Mouse (Mus musculus): ENCODE measurements around the gene Abcg4. TPM values are rescaled to one million over a fixed set of nuclear protein-coding genes. Genes with fewer than 3 reads are reported as not detected.

The Abcg4 gene
- polyA plus RNA-seq, 2 experiments = 10.6 to 35.6 TPM

DNA sequence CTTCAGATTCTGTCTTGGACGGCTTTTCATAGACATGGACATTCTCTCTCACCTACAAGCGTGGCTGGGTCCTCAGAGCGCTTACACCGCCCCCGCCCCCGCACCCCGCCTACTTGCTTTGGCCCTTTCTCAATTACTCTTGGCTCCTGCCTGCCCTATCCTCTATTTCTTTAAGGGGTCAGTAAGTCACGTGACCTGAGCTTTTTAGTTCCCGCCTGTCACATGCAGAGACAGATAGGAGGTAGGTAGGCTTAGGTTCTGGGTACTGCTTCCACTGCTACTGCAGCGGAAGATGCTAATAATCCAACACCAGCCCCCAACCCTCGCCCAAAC, 510 bp upstream of the Abcg4 start:
- TF ChIP-seq CTCF (IDR thresholded peaks at IDR 0.05; ENCODE audit: low read depth) = no peak
- TF ChIP-seq EP300 (IDR thresholded peaks at IDR 0.05; ENCODE audit: low read depth) = no peak
- peak overlapping the region; percentile 96 for H3K27ac ChIP-seq
- peak in 2 of 3 experiments; percentile 52 to 56 for DNase-seq (ENCODE audit: low read depth in 3 of 3, low spot score in 3 of 3)
- no peaks in the 10 kb centered on the region for H3K27me3 ChIP-seq (ENCODE audit: control insufficient read depth, insufficient read depth, low read length)
- WGBS (ENCODE audit: insufficient replicate concordance) = 4% methylated on average over 11 of the region's 11 CpGs
- H3K4me3 ChIP-seq (ENCODE audit: insufficient read depth in 1 of 2, low read depth in 2 of 2, low read length in 2 of 2) = peak overlapping the region; percentile 78 to 85
- ATAC-seq (ENCODE audit: insufficient read depth) = peak; percentile 53
- peak overlapping the region; percentile 94 for H3K9ac ChIP-seq (replicated peaks)
- H3K9me3 ChIP-seq (ENCODE audit: control insufficient read depth, low read length) = no peaks in the 10 kb centered on the region
- peak overlapping the region; percentile 88 for H3K4me2 ChIP-seq (ENCODE audit: low read depth)
- H3K4me1 ChIP-seq (replicated peaks; ENCODE audit: control insufficient read depth in 2 of 2, insufficient read depth in 2 of 2, low read length in 1 of 2) = peaks cover 16 to 26% of the 10 kb centered on the region in 2 experiments
- H3K36me3 ChIP-seq (replicated peaks; ENCODE audit: control insufficient read depth, insufficient read depth, low read depth) = peaks cover 38% of the 10 kb centered on the region

DNA sequence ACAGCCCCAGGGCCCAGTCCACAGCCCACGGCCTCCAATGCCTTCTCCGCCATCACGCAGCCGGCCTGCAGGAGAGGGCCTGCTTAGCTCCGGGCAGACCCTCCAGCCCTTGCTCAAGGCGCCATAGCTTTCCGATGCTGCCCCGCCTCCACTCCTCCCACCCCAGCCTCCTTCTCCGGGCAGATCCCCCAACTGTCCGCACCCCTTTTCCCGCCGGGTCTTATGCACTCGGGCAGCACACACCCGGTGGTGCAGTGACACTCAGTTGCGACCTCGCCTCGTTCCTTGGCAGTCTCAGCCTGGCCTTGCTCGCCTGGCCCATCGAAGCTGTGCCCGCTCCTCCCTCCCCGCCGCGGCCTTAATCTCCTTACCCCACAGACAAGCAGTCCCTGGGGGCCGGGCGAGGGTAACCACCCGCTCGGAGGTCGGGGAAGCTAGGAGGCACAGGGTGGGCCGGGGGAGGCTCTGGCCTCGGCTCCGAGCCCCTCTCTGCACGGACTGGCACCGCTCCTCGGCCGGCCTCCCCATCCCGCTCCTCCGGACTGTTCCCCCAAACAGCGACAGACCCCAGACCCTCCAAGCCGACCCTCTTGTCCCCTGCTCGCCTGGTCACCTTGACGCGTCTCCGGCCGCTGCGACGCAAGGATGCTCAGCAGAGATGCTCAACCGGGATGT, 877 bp downstream of the Abcg4 start:
- ATAC-seq (ENCODE audit: insufficient read depth) (peak; percentile 27), DNase-seq (ENCODE audit: low read depth in 3 of 3, low spot score in 3 of 3) (peak in 2 of 3 experiments; percentile 32 to 33)
- Histone ChIP-seq H3K4me1 (replicated peaks; ENCODE audit: control insufficient read depth in 2 of 2, insufficient read depth in 2 of 2, low read length in 1 of 2) (peaks cover 16 to 26% of the 10 kb centered on the region in 2 experiments), H3K27me3 (ENCODE audit: control insufficient read depth, insufficient read depth, low read length) (no peaks in the 10 kb centered on the region), H3K4me3 (ENCODE audit: insufficient read depth in 1 of 2, low read depth in 2 of 2, low read length in 2 of 2) (peak overlapping the region; percentile 78 to 85), H3K4me2 (ENCODE audit: low read depth) (peak overlapping the region; percentile 88), H3K36me3 (replicated peaks; ENCODE audit: control insufficient read depth, insufficient read depth, low read depth) (peaks cover 39% of the 10 kb centered on the region), H3K9ac (replicated peaks) (peak overlapping the region; percentile 94), H3K27ac (peak overlapping the region; percentile 96), H3K9me3 (ENCODE audit: control insufficient read depth, low read length) (no peaks in the 10 kb centered on the region)
- WGBS (ENCODE audit: insufficient replicate concordance) = 2% methylated on average over 45 of the region's 47 CpGs
- no peak for TF ChIP-seq EP300 (IDR thresholded peaks at IDR 0.05; ENCODE audit: low read depth)
- no peak for TF ChIP-seq CTCF (IDR thresholded peaks at IDR 0.05; ENCODE audit: low read depth)

GRCm38 (mm10) chr9:44287003-44287400, 1.4 kb downstream of the Abcg4 start:
- H3K4me1 ChIP-seq (replicated peaks; ENCODE audit: control insufficient read depth in 2 of 2, insufficient read depth in 2 of 2, low read length in 1 of 2) = peaks cover 16 to 26% of the 10 kb centered on the region in 2 experiments
- no peaks in the 10 kb centered on the region for H3K9me3 ChIP-seq (ENCODE audit: control insufficient read depth, low read length)
- DNase-seq (ENCODE audit: low read depth in 3 of 3, low spot score in 3 of 3) = peak in 1 of 3 experiments; percentile 31
- peak overlapping the region; percentile 94 for H3K9ac ChIP-seq (replicated peaks)
- H3K27ac ChIP-seq = peak overlapping the region; percentile 96
- TF ChIP-seq CTCF (IDR thresholded peaks at IDR 0.05; ENCODE audit: low read depth) = no peak
- no peak for TF ChIP-seq EP300 (IDR thresholded peaks at IDR 0.05; ENCODE audit: low read depth)
- H3K27me3 ChIP-seq (ENCODE audit: control insufficient read depth, insufficient read depth, low read length) = no peaks in the 10 kb centered on the region
- peak overlapping the region; percentile 88 for H3K4me2 ChIP-seq (ENCODE audit: low read depth)
- peak overlapping the region; percentile 78 to 85 for H3K4me3 ChIP-seq (ENCODE audit: insufficient read depth in 1 of 2, low read depth in 2 of 2, low read length in 2 of 2)
- peaks cover 38% of the 10 kb centered on the region for H3K36me3 ChIP-seq (replicated peaks; ENCODE audit: control insufficient read depth, insufficient read depth, low read depth)
- 7% methylated on average over 11 of the region's 11 CpGs for WGBS (ENCODE audit: insufficient replicate concordance)
- peak; percentile 10; the same call in 1 of the 2 replicates for ATAC-seq (ENCODE audit: insufficient read depth)

DNA sequence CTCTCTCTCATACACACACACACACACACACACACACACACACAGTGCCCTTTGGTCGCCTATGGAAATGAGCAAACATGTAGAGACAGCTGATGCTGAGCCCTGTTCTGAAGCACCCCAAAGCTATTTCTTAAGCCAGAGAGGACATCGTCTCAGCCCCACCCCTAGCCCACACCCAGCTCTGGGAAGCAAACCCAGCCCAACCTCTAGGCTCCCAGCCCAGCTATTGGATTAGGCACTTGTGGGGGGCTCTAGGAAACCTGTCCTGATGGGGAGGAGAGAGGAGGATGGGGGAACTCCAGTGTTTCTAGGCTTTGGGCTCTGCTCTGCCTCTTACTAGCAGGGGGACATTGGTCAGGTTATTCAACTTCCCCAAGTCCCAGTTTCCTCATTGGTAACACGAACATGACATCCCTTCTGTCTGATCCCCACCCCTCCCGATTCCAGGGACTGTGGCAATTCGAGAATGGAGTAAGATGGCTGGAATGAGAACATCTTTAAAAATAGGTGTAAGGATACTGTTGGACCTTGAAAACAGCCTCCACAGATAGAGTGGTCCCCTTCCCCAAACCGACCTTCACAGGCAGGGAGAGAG, 2.1 kb downstream of the Abcg4 start:
- DNase-seq (ENCODE audit: low read depth in 3 of 3, low spot score in 3 of 3) (peak in 2 of 3 experiments; percentile 52 to 65), ATAC-seq (ENCODE audit: insufficient read depth) (peak; percentile 44)
- Histone ChIP-seq H3K36me3 (replicated peaks; ENCODE audit: control insufficient read depth, insufficient read depth, low read depth) (peaks cover 40% of the 10 kb centered on the region), H3K4me2 (ENCODE audit: low read depth) (peak overlapping the region; percentile 88), H3K27me3 (ENCODE audit: control insufficient read depth, insufficient read depth, low read length) (no peaks in the 10 kb centered on the region), H3K9me3 (ENCODE audit: control insufficient read depth, low read length) (no peaks in the 10 kb centered on the region), H3K4me1 (replicated peaks; ENCODE audit: control insufficient read depth in 2 of 2, insufficient read depth in 2 of 2, low read length in 1 of 2) (peaks cover 16 to 26% of the 10 kb centered on the region in 2 experiments), H3K27ac (peak overlapping the region; percentile 96), H3K9ac (replicated peaks) (peak overlapping the region; percentile 94), H3K4me3 (ENCODE audit: insufficient read depth in 1 of 2, low read depth in 2 of 2, low read length in 2 of 2) (peak overlapping the region; percentile 78 to 85)
- TF ChIP-seq EP300 (IDR thresholded peaks at IDR 0.05; ENCODE audit: low read depth) (no peak), CTCF (IDR thresholded peaks at IDR 0.05; ENCODE audit: low read depth) (no peak)
- 3% methylated on average over 6 of the region's 6 CpGs for WGBS (ENCODE audit: insufficient replicate concordance)

GRCm38 (mm10) chr9:44283183-44283582, 5.2 kb downstream of the Abcg4 start:
- H3K27me3 ChIP-seq (ENCODE audit: control insufficient read depth, insufficient read depth, low read length) = no peaks in the 10 kb centered on the region
- DNase-seq (ENCODE audit: low read depth in 3 of 3, low spot score in 3 of 3) = no peak
- H3K36me3 ChIP-seq (replicated peaks; ENCODE audit: control insufficient read depth, insufficient read depth, low read depth) = peaks cover 61% of the 10 kb centered on the region
- no peak overlapping the region for H3K9ac ChIP-seq (replicated peaks)
- ATAC-seq (ENCODE audit: insufficient read depth) = no peak
- TF ChIP-seq CTCF (IDR thresholded peaks at IDR 0.05; ENCODE audit: low read depth) (no peak), EP300 (IDR thresholded peaks at IDR 0.05; ENCODE audit: low read depth) (no peak)
- H3K4me1 ChIP-seq (replicated peaks; ENCODE audit: control insufficient read depth in 2 of 2, insufficient read depth in 2 of 2, low read length in 1 of 2) = peaks cover 4 to 20% of the 10 kb centered on the region in 2 experiments
- H3K27ac ChIP-seq = no peak overlapping the region
- H3K9me3 ChIP-seq (ENCODE audit: control insufficient read depth, low read length) = no peaks in the 10 kb centered on the region
- H3K4me2 ChIP-seq (ENCODE audit: low read depth) = no peak overlapping the region
- WGBS (ENCODE audit: insufficient replicate concordance) = 79% methylated on average over 5 of the region's 5 CpGs
- H3K4me3 ChIP-seq (ENCODE audit: insufficient read depth in 1 of 2, low read depth in 2 of 2, low read length in 2 of 2) = no peak overlapping the region
